Mouse (Mus musculus) gastrocnemius, adult 8-10 months (tissue): ENCODE measurements at regions not wholly inside any gene's neighbourhood (a gene's known extent, or its start where the extent isn't known, plus 50 kb on each side); places are given as distances from the start of the nearest gene placed in this dataset.

ENCODE experiments used
- DNase-seq, 2 experiments: peaks; one replicate each; pipeline ENCODE4 v3.0.0; 2022; ENCODE audit warnings: low spot score in 2 of 2

GRCm38 (mm10) chr13:71248261-71249031, 406.8 kb upstream of the Adamts16 start:
- no peak for DNase-seq

- no peak for DNase-seq
These were observed 405.6 kb upstream of the Adamts16 start for GRCm38 (mm10) chr13:71247241-71247640.

GRCm38 (mm10) chr13:71245326-71245725, 403.7 kb upstream of the Adamts16 start:
- DNase-seq = no peak

GRCm38 (mm10) chr13:71239782-71240181, 398.2 kb upstream of the Adamts16 start:
- no peak for DNase-seq

GRCm38 (mm10) chr13:71235338-71235737, 393.7 kb upstream of the Adamts16 start:
- no peak for DNase-seq

- DNase-seq = no peak
These were observed 389.6 kb upstream of the Adamts16 start for GRCm38 (mm10) chr13:71231182-71231581.

- no peak for DNase-seq
These were observed 373.2 kb upstream of the Adamts16 start for GRCm38 (mm10) chr13:71214776-71215175.

GRCm38 (mm10) chr13:71211363-71211762, 369.8 kb upstream of the Adamts16 start:
- DNase-seq = no peak

GRCm38 (mm10) chr13:71210658-71211251, 369.1 kb upstream of the Adamts16 start:
- no peak for DNase-seq

- no peak for DNase-seq
These were observed 364.1 kb upstream of the Adamts16 start for GRCm38 (mm10) chr13:71205708-71206107.

- DNase-seq = no peak
These were observed 359.0 kb upstream of the Adamts16 start for GRCm38 (mm10) chr13:71200656-71201055.

GRCm38 (mm10) chr13:71195675-71196074, 354.1 kb upstream of the Adamts16 start:
- no peak for DNase-seq

GRCm38 (mm10) chr13:71184500-71184899, 342.9 kb upstream of the Adamts16 start:
- DNase-seq = no peak

- no peak for DNase-seq
These were observed 337.5 kb upstream of the Adamts16 start for GRCm38 (mm10) chr13:71179083-71179482.

GRCm38 (mm10) chr13:71174335-71174734, 332.7 kb upstream of the Adamts16 start:
- no peak for DNase-seq

GRCm38 (mm10) chr13:71166226-71166625, 324.6 kb upstream of the Adamts16 start:
- DNase-seq = no peak

GRCm38 (mm10) chr13:71165096-71165920, 323.7 kb upstream of the Adamts16 start:
- DNase-seq = no peak

- DNase-seq = no peak
These were observed 322.4 kb upstream of the Adamts16 start for GRCm38 (mm10) chr13:71164012-71164411.

GRCm38 (mm10) chr13:71162952-71163351, 321.3 kb upstream of the Adamts16 start:
- DNase-seq = no peak

- DNase-seq = no peak
These were observed 316.8 kb upstream of the Adamts16 start for GRCm38 (mm10) chr13:71158300-71158860.

- no peak for DNase-seq
These were observed 316.2 kb upstream of the Adamts16 start for GRCm38 (mm10) chr13:71157656-71158299.
